Mouse (Mus musculus): Measurements from ENCODE around the gene Vps41.

- no peak for TF ChIP-seq CTCF (IDR thresholded peaks at IDR 0.05; ENCODE audit: low read depth, low read length)
- no peak for TF ChIP-seq TAL1 (conservative IDR thresholded peaks at IDR 0.05; ENCODE audit: low read depth, low read length)
- no peak for TF ChIP-seq GATA1 (IDR thresholded peaks at IDR 0.05; ENCODE audit: borderline replicate concordance, low read length)
- TF ChIP-seq GATA2 (IDR thresholded peaks at IDR 0.05; ENCODE audit: borderline replicate concordance, low read depth, low read length) = no peak
- no peak for TF ChIP-seq POLR2AphosphoS5 (IDR thresholded peaks at IDR 0.05; ENCODE audit: insufficient replicate concordance, low read depth, low read length)
These were observed 44.4 kb downstream of the Vps41 start for GRCm38 (mm10) chr13:18761452-18761851.
